Mouse (Mus musculus) thymus, adult 2 months (tissue): ENCODE measurements at regions not wholly inside any gene's neighbourhood (a gene's known extent, or its start where the extent isn't known, plus 50 kb on each side); places are given as distances from the start of the nearest gene placed in this dataset.
"Not testable (repeated sequence)": the region's sequence is repeated elsewhere in the genome, so short reads cannot be mapped to it uniquely, and the experiment has no call there.

Experiments
- DNase-seq: peaks from one replicate; pipeline ENCODE4 v3.0.0; 2021
- H3K27ac ChIP-seq: fragments of 200-500 bp; 2 replicates; pipeline ENCODE4 v1.5.1; 2012; ENCODE audit warnings: low read length, control low read depth; ENCODE audit not compliant: control insufficient read depth, insufficient read depth
- H3K27me3 ChIP-seq: fragments of 200-500 bp; 2 replicates; pipeline ENCODE4 v1.6.1; 2012; ENCODE audit warnings: mild to moderate bottlenecking, low read length, moderate library complexity, mixed read lengths; ENCODE audit not compliant: control insufficient read depth, insufficient read depth
- H3K36me3 ChIP-seq: fragments of 200-500 bp; 2 replicates; pipeline ENCODE4 v1.6.1; 2012; ENCODE audit warnings: mild to moderate bottlenecking, low read length, moderate library complexity; ENCODE audit not compliant: control insufficient read depth, insufficient read depth
- H3K4me1 ChIP-seq: fragments of 200-500 bp; replicated peaks from 2 replicates; pipeline ENCODE4 v1.6.1; 2012; ENCODE audit warnings: low read length; ENCODE audit not compliant: control insufficient read depth, insufficient read depth
- H3K4me3 ChIP-seq: fragments of 200-500 bp; 2 replicates; pipeline ENCODE4 v1.5.1; 2012; ENCODE audit warnings: mild to moderate bottlenecking, low read length, control low read depth, moderate library complexity; ENCODE audit not compliant: control insufficient read depth, insufficient read depth
- CTCF ChIP-seq: fragments of 200-500 bp; IDR thresholded peaks from 2 replicates; pipeline ENCODE4 v1.5.1; 2012; ENCODE audit warnings: mild to moderate bottlenecking, control low read depth, low read length, moderate library complexity, borderline replicate concordance; ENCODE audit not compliant: control insufficient read depth, poor library complexity, insufficient read depth; ENCODE audit errors: extremely low read depth
- POLR2A ChIP-seq: fragments of 200-500 bp; IDR thresholded peaks from 2 replicates; pipeline ENCODE4 v1.6.1; 2012; ENCODE audit warnings: mild to moderate bottlenecking, low read length, control low read depth, moderate library complexity; ENCODE audit not compliant: control insufficient read depth, poor library complexity, insufficient read depth; ENCODE audit errors: extremely low read depth
- WGBS: fragments of 180-500 bp; shearing (Covaris S2); methylation state at CpG from one replicate; pipeline ENCODE4 v1.1.7; 2018; 5-methylcytosine and 5-hydroxymethylcytosine counted together

DNA sequence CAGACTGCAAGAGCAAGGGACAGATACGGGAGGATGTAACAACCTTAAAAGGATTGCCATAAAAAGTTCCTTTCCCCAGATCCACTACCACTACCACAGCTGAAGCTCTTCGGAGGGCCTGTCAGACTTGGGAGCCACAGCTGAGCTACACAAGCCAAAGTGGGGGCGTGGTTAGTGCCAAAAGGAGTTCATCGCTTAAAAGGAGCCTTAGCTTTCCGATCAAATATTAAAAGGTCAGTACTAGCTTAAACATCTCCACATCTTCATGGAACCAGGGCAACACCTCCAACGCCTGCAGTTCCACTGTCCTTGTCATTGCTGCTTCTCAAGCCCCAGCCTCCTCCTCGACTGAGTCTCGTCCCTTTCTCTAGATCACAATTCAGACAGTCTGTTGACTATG is 102.6 kb upstream of the Arid1b start:
- TF ChIP-seq CTCF (no peak), POLR2A (no peak)
- no peaks in the 10 kb centered on the region for H3K4me1 ChIP-seq
- H3K4me3 ChIP-seq: no peak overlapping the region
- no peaks in the 10 kb centered on the region for H3K36me3 ChIP-seq
- no peak overlapping the region for H3K27ac ChIP-seq
- H3K27me3 ChIP-seq: no peaks in the 10 kb centered on the region
- 98% methylated on average over 8 of the region's 8 CpGs for WGBS
- DNase-seq: no peak

DNA sequence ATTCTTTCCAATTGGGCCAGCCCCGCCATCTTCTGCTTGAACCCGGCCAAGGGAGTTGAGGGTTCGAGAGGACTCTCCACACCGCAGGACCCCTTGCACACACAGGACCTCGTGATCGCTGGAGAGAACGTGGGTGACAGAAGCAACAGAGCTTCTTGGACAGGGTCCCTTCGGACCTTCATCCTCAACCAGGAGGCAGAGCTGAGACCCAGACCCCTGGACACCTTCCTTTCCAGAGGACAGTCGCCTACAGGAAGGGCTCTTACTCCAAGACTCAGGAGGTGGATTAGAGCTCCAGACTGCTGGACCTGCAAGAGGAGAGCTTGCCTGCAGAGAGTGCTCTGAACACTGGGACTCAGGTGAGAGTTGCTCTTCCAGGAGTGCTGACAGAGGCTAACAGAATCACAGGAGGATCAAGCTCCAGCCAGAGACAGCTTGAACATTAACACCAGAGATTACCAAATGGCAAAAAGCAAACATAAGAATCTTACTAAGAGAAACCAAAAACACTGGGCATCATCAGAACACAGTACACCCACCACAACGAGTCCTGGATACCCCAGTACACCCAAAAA is 99.3 kb upstream of the Arid1b start:
- not testable (repeated sequence) for H3K4me1 ChIP-seq, H3K4me3 ChIP-seq, DNase-seq, H3K36me3 ChIP-seq, H3K27me3 ChIP-seq, H3K27ac ChIP-seq
- WGBS: 96% methylated on average over 10 of the region's 10 CpGs

DNA sequence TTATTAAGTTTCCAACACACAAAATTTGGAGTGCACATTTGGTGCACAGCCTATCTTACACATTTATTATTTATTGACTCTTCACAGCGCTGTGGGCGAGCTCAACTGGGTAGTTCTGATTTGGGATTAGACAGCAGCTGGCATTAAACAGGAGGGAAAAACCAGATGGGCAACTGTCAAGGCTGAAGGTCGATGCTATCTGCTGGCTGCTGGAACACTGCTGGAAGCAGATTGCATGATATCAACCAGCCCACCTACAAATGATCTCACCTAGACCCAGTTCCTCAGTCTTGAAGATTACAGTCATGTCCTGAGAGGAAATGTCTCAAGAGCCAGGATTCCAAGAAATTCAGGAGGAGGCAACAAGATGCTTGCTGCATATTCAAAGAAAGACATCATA is 91.0 kb upstream of the Arid1b start:
- TF ChIP-seq POLR2A: no peak
- no peak for DNase-seq
- Histone ChIP-seq H3K36me3 (no peaks in the 10 kb centered on the region), H3K27me3 (no peaks in the 10 kb centered on the region), H3K4me3 (no peak overlapping the region), H3K27ac (no peak overlapping the region), H3K4me1 (peaks cover 4% of the 10 kb centered on the region; the same call in 1 of the 2 replicates)
- WGBS: 90% methylated on average over 3 of the region's 3 CpGs

DNA sequence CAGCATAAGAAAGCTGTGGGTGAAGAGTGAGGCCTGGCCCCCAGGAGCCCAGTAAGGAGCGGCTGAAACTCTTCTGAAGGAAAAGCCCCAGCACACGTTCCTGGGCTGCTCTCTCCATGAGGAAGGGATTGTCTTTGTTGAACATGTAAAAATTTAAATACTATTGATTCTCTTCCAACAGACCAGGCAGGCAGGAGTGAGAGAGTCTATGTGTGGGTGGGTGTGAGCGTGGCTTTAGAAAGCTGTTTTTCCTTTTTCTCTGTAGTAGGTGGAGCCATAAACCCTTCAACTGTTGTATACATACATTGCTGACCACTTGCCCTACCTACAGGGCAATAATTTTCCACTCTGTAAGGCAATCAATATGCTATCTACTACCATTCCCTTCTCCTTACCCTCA is 87.6 kb upstream of the Arid1b start:
- Histone ChIP-seq H3K4me3 (no peak overlapping the region), H3K27ac (no peak overlapping the region), H3K4me1 (peaks cover 4% of the 10 kb centered on the region; the same call in 1 of the 2 replicates), H3K36me3 (no peaks in the 10 kb centered on the region), H3K27me3 (no peaks in the 10 kb centered on the region)
- WGBS: 90% methylated on average over 3 of the region's 3 CpGs
- DNase-seq: no peak
- no peak for TF ChIP-seq CTCF
- no peak for TF ChIP-seq POLR2A

DNA sequence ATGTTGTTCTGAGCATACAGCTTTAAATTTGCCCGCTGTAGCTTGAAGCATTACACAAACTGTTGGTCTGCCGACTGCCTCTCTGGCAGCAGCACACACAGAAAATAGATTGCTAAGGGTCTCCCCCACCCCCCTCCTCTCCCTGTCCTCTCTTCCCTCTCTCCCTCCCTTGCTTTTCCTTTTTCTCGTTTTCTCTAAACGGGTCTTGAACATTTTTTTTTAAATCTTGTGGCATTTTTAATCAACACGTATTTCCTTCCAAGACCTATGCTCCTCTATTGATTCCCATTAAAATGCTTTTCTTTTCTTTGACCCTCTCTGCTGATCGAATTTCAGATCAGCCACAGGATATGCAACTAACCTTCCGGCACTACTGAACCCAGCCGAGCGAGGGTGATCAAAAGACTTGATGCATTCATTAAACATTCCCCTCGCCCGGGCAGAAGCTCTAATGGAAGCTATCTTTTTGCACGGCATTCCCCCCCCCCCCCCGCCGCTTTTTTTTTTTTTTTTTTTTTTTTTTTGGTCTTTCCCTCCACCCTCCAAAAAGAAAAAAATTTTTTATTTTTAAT is 86.9 kb upstream of the Arid1b start:
- Histone ChIP-seq H3K36me3 (no peaks in the 10 kb centered on the region), H3K27me3 (no peaks in the 10 kb centered on the region), H3K4me3 (peak overlapping the region; percentile 24; the same call in 1 of the 2 replicates), H3K27ac (peak overlapping the region; percentile 37; the same call in 1 of the 2 replicates), H3K4me1 (peaks cover 4% of the 10 kb centered on the region; the same call in 1 of the 2 replicates)
- peak; percentile 13 for DNase-seq
- TF ChIP-seq POLR2A: no peak
- no peak for TF ChIP-seq CTCF
- 4% methylated on average over 14 of the region's 14 CpGs for WGBS

DNA sequence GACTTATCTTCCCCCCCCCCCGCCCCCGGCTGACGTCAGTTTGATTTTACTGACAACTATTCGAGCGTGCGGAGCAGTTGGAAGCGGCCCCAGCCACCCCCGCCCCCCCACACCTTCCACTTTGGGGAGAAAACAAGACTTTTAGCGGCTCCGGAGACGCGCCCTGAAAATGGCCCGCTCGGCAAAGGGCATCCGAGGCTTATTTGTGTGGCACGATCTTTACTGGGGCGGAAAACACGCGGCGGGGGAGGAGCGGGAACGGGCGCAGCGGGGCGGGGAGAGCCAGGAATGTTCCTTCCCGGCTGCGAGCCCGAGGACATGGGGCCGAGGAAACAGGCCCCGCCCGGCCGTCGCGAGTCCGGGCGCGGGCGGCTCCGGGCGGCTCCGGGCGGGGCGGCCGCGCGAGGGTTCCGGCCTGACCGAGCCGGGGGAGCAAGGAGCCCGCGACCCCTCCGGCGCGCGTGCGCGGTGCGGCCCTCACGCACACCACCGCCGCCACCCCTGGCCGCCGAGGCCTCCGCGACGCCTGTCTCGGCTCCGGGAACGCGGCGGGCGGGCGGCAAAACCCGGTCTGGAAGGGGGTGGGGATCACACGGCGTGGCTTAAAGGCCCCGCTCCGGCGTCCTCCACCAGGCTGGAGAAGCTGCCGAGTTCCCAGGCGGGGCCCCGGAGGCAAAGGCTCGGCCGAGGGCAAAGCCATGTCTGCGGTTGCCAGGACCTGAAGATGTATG is 86.1 kb upstream of the Arid1b start:
- DNase-seq: peak; percentile 92
- under 1% methylated on average over 83 of the region's 85 CpGs for WGBS

More for the DNA sequence above, 86.1 kb upstream of the Arid1b start:
- Histone ChIP-seq H3K27me3 (no peaks in the 10 kb centered on the region), H3K4me3 (peak overlapping the region; percentile 95), H3K4me1 (peaks cover 4% of the 10 kb centered on the region; the same call in 1 of the 2 replicates), H3K36me3 (no peaks in the 10 kb centered on the region), H3K27ac (peak overlapping the region; percentile 43; the same call in 1 of the 2 replicates)
- no peak for TF ChIP-seq CTCF
- TF ChIP-seq POLR2A: no peak
